Mouse (Mus musculus): ENCODE data around the gene Glmp. TPM values are rescaled to one million over a fixed set of nuclear protein-coding genes. Genes with fewer than 3 reads are reported as not detected.

Gene Glmp
- polyA plus RNA-seq, 1 experiment from 2014 or later, result 143 TPM

DNA sequence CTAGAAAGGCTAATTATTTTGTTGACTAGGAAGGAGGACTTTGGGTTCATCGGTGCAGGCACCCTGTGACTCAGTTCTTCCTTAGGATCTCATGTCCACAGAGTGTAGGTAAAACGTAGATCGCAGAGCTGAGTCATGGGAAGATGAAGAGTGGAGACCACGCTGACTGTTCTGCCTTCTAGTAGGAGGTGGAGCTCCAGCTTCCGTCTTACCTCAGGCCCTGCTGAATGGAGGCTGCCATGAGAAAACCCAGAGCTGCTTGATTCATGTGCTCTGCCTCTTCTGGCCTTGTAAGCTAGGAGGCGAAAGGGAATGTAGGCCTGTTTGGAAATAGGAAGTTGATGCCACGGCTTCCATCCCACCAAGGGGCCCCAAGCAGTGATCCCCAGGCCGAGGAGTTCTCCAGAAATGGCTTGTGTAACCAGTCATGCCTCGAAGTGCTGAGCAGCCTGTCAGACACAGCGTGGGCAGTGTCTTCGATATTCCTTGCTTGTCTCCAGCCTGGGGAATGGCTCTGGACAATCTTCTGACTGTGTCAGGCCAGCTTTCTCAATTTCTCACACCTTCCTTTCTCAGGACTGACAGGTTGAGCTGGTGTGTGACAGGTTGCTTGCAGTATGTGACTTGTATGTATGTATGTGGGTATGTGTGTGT is 12.7 kb downstream of the Glmp start:
- Histone ChIP-seq H3K9ac (peak overlapping the region; percentile 12; the same call in 1 of the 2 replicates), H3K27me3 (no peaks in the 10 kb centered on the region), H3K4me1 (replicated peaks) (peaks cover 35% of the 10 kb centered on the region), H3K9me3 (replicated peaks) (no peaks in the 10 kb centered on the region), H3K36me3 (peaks cover 12% of the 10 kb centered on the region), H3K4me3 (peak overlapping the region; percentile 96), H3K27ac (peak overlapping the region; percentile 99), H3K4me2 (peak overlapping the region; percentile 74)
- WGBS, result 47% methylated on average over 11 of the region's 11 CpGs
- ATAC-seq (replicated peaks; ENCODE audit: insufficient number of reproducible peaks, insufficient read depth, low FRiP score, low read depth), result no peak

DNA sequence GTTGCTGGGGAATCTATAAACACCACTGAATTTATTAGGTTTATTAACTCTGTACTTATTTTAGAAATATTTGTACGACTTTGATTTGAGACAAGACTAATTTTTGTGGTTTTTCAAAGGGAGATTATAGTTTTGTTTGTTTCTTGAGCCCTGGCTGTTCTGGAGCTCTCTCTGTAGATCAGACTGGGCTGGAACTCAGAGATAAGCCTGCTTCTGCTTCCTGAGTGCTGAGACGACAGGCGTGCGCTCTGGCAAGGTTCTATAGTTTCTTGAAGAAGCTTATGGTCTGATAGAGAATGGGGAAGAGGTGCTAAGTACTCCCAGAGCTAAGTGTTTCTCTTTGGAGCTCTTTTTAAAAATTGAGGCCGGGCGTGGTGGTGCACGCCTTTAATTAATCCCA is 13.5 kb downstream of the Glmp start:
- H3K9me3 ChIP-seq (replicated peaks), result no peaks in the 10 kb centered on the region
- H3K4me3 ChIP-seq, result no peak overlapping the region
- H3K27ac ChIP-seq, result no peak overlapping the region
- no peak overlapping the region for H3K9ac ChIP-seq
- 76% methylated on average over 7 of the region's 7 CpGs for WGBS
- no peak overlapping the region for H3K4me2 ChIP-seq
- peaks cover 20% of the 10 kb centered on the region for H3K36me3 ChIP-seq
- H3K4me1 ChIP-seq (replicated peaks), result peaks cover 35% of the 10 kb centered on the region
- no peak for ATAC-seq (replicated peaks; ENCODE audit: insufficient number of reproducible peaks, insufficient read depth, low FRiP score, low read depth)
- H3K27me3 ChIP-seq, result no peaks in the 10 kb centered on the region

DNA sequence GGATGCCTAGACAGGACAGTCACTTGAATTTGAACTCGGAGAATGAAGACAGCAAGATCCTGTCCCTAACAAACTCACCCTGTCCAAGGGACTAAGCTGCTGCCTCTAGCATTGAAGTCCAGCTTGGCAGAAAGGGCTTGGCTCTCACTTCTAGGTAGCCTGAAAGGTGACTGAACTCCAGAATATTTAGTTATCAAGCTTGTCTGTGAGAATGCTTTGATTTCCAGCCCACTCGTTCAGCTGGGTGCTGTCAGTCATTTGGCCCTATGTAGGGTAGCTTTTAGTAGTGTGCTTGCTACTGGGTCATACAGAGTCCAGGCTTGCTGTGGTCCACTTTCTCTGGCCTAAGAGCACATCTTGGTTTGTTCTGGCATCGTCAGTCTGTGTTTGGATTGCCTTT is 14.2 kb downstream of the Glmp start:
- WGBS, result 60% methylated on average over 3 of the region's 3 CpGs
- H3K36me3 ChIP-seq, result peaks cover 27% of the 10 kb centered on the region

DNA sequence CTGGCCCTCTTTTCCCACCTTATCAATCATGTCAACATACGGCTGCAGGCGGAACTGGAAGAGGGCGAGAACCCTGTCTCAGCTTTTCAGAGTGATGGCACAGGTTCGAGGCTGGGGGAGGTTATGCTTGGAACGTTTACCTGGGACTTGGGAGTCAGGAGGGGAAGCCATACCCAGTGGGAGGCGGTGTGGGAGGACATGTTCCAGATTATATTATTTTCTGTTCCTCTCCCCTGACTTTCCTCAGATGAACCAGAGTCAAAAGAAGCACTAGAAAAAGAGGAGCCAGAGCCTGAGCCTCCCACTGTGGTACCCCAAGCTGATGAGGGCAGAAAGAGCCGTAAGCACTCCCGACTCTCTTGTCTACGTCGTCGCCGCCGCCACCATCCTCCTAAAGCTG is 25.9 kb downstream of the Glmp start:
- Histone ChIP-seq H3K9ac (no peak overlapping the region), H3K27ac (no peak overlapping the region), H3K36me3 (peaks cover 99% of the 10 kb centered on the region), H3K4me3 (no peak overlapping the region), H3K4me2 (no peak overlapping the region), H3K4me1 (replicated peaks) (no peaks in the 10 kb centered on the region), H3K9me3 (replicated peaks) (no peaks in the 10 kb centered on the region), H3K27me3 (no peaks in the 10 kb centered on the region)
- ATAC-seq (replicated peaks; ENCODE audit: insufficient number of reproducible peaks, insufficient read depth, low FRiP score, low read depth), result no peak
- WGBS, result 71% methylated on average over 13 of the region's 13 CpGs

More for the DNA sequence above, 14.2 kb downstream of the Glmp start:
- peaks cover 35% of the 10 kb centered on the region for H3K4me1 ChIP-seq (replicated peaks)
- no peak overlapping the region for H3K4me3 ChIP-seq
- H3K9ac ChIP-seq, result no peak overlapping the region
- no peaks in the 10 kb centered on the region for H3K9me3 ChIP-seq (replicated peaks)
- H3K27me3 ChIP-seq, result no peaks in the 10 kb centered on the region
- ATAC-seq (replicated peaks; ENCODE audit: insufficient number of reproducible peaks, insufficient read depth, low FRiP score, low read depth), result no peak
- H3K4me2 ChIP-seq, result no peak overlapping the region
- no peak overlapping the region for H3K27ac ChIP-seq

GRCm38 (mm10) chr3:88352907-88353306 is 28.1 kb downstream of the Glmp start:
- no peaks in the 10 kb centered on the region for H3K9me3 ChIP-seq (replicated peaks)
- ATAC-seq (replicated peaks; ENCODE audit: insufficient number of reproducible peaks, insufficient read depth, low FRiP score, low read depth), result no peak
- no peak overlapping the region for H3K4me3 ChIP-seq
- H3K27ac ChIP-seq, result no peak overlapping the region
- H3K9ac ChIP-seq, result no peak overlapping the region
- no peaks in the 10 kb centered on the region for H3K4me1 ChIP-seq (replicated peaks)
- 86% methylated on average over 9 of the region's 9 CpGs for WGBS
- no peak overlapping the region for H3K4me2 ChIP-seq
- H3K36me3 ChIP-seq, result peaks cover 99% of the 10 kb centered on the region
- H3K27me3 ChIP-seq, result no peaks in the 10 kb centered on the region

- 89% methylated on average over 8 of the region's 8 CpGs for WGBS
- Histone ChIP-seq H3K4me3 (no peak overlapping the region), H3K27ac (no peak overlapping the region), H3K9ac (no peak overlapping the region), H3K9me3 (replicated peaks) (no peaks in the 10 kb centered on the region), H3K4me1 (replicated peaks) (peaks cover 10% of the 10 kb centered on the region; the same call in 1 of the 2 replicates), H3K4me2 (no peak overlapping the region), H3K27me3 (no peaks in the 10 kb centered on the region), H3K36me3 (peaks cover 100% of the 10 kb centered on the region)
- no peak for ATAC-seq (replicated peaks; ENCODE audit: insufficient number of reproducible peaks, insufficient read depth, low FRiP score, low read depth)
Observed at GRCm38 (mm10) chr3:88354396-88355165, 29.8 kb downstream of the Glmp start.

DNA sequence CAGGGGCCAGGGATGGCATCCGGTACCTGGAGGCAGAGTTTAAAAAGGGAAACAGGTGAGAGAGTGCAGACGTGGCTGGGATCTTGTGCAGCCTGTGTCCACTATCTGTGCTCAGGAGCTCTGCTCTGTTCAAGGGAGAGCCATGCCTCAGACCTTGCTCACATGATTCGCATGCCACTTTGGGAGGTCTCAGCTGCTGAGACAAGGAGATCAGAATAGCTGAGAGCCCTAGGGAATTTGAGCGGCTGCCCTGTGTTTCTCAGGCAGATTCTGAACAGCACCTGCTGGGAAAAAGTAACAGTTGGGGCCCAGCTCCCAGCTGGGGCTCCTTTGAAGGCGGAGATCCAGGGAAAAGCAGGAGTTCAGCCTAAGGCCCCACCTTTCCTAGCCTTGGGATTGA is 34.8 kb downstream of the Glmp start:
- Histone ChIP-seq H3K4me2 (no peak overlapping the region), H3K4me3 (no peak overlapping the region), H3K9me3 (replicated peaks) (no peaks in the 10 kb centered on the region), H3K36me3 (peaks cover 77% of the 10 kb centered on the region), H3K4me1 (replicated peaks) (peaks cover 43% of the 10 kb centered on the region), H3K9ac (peak overlapping the region; percentile 14; the same call in 1 of the 2 replicates), H3K27ac (peak overlapping the region; percentile 56), H3K27me3 (peaks cover 3% of the 10 kb centered on the region)
- ATAC-seq (replicated peaks; ENCODE audit: insufficient number of reproducible peaks, insufficient read depth, low FRiP score, low read depth), result no peak
- WGBS, result 46% methylated on average over 5 of the region's 5 CpGs

GRCm38 (mm10) chr3:88359989-88360388 is 35.2 kb downstream of the Glmp start:
- peaks cover 8% of the 10 kb centered on the region for H3K27me3 ChIP-seq
- ATAC-seq (replicated peaks; ENCODE audit: insufficient number of reproducible peaks, insufficient read depth, low FRiP score, low read depth), result no peak
- H3K4me1 ChIP-seq (replicated peaks), result peaks cover 47% of the 10 kb centered on the region
- no peak overlapping the region for H3K4me3 ChIP-seq
- H3K4me2 ChIP-seq, result no peak overlapping the region
- H3K9me3 ChIP-seq (replicated peaks), result no peaks in the 10 kb centered on the region
- peak overlapping the region; percentile 28; the same call in 1 of the 2 replicates for H3K9ac ChIP-seq
- H3K36me3 ChIP-seq, result peaks cover 73% of the 10 kb centered on the region
- peak overlapping the region; percentile 56 for H3K27ac ChIP-seq
- WGBS, result 68% methylated on average over 3 of the region's 3 CpGs

- WGBS, result 69% methylated on average over 6 of the region's 6 CpGs
- ATAC-seq (replicated peaks; ENCODE audit: insufficient number of reproducible peaks, insufficient read depth, low FRiP score, low read depth), result no peak
Observed at GRCm38 (mm10) chr3:88361096-88361495, 36.3 kb downstream of the Glmp start.

GRCm38 (mm10) chr3:88361612-88362313 is 36.9 kb downstream of the Glmp start:
- Histone ChIP-seq H3K27ac (no peak overlapping the region), H3K9me3 (replicated peaks) (no peaks in the 10 kb centered on the region), H3K4me3 (no peak overlapping the region), H3K4me1 (replicated peaks) (peaks cover 49% of the 10 kb centered on the region), H3K36me3 (peaks cover 55% of the 10 kb centered on the region), H3K4me2 (no peak overlapping the region), H3K27me3 (peaks cover 23% of the 10 kb centered on the region), H3K9ac (no peak overlapping the region)
- ATAC-seq (replicated peaks; ENCODE audit: insufficient number of reproducible peaks, insufficient read depth, low FRiP score, low read depth), result no peak; the same call in 1 of the 2 replicates
- 89% methylated on average over 2 of the region's 2 CpGs for WGBS

More at GRCm38 (mm10) chr3:88361096-88361495, 36.3 kb downstream of the Glmp start:
- no peak overlapping the region for H3K4me2 ChIP-seq
- H3K9ac ChIP-seq, result no peak overlapping the region
- H3K27ac ChIP-seq, result 0 out of 2 replicates have a peak overlapping the region, but pooled peaks have one; percentile 56
- peaks cover 62% of the 10 kb centered on the region for H3K36me3 ChIP-seq
- H3K4me1 ChIP-seq (replicated peaks), result peaks cover 49% of the 10 kb centered on the region
- no peaks in the 10 kb centered on the region for H3K9me3 ChIP-seq (replicated peaks)
- no peak overlapping the region for H3K4me3 ChIP-seq
- peaks cover 19% of the 10 kb centered on the region for H3K27me3 ChIP-seq

- Histone ChIP-seq H3K4me3 (no peak overlapping the region), H3K4me1 (replicated peaks) (peaks cover 52% of the 10 kb centered on the region), H3K36me3 (peaks cover 36% of the 10 kb centered on the region), H3K27me3 (peaks cover 23% of the 10 kb centered on the region), H3K9ac (no peak overlapping the region), H3K27ac (peak overlapping the region; percentile 20; the same call in 1 of the 2 replicates), H3K4me2 (no peak overlapping the region), H3K9me3 (replicated peaks) (no peaks in the 10 kb centered on the region)
- WGBS, result 35% methylated on average over 4 of the region's 4 CpGs
- no peak for ATAC-seq (replicated peaks; ENCODE audit: insufficient number of reproducible peaks, insufficient read depth, low FRiP score, low read depth)
Observed at GRCm38 (mm10) chr3:88363700-88364099, 38.9 kb downstream of the Glmp start.
